Mouse (Mus musculus): ENCODE results near the gene Xdh. TPM values are rescaled to one million over a fixed set of nuclear protein-coding genes. Genes with fewer than 3 reads are reported as not detected.

The Xdh gene
- polyA plus RNA-seq, 1 experiment = 23.4 TPM

DNA sequence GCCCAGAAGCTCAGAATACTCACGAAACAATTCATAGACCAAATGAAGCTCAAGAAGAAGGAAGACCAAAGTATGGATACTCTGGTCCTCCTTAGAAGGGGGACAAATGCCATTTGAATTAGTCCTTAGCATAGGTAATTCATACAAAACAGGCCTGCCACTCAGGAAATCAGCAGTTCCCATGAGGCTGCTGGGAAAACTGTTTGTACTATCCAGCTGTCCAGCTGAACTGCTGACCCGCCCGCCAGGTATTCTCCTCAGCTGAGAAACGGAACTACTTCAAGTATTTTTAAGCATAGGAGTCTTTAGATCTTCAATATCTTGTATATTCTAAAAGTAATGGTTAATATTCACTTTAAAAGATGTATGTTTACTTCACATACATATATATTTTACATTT lies 10.7 kb upstream of the Xdh start:
- no peaks in the 10 kb centered on the region for H3K27me3 ChIP-seq (replicated peaks; ENCODE audit: control insufficient read depth, insufficient read depth, low read length)
- H3K36me3 ChIP-seq (ENCODE audit: control insufficient read depth, insufficient read depth, low read length) = no peaks in the 10 kb centered on the region
- TF ChIP-seq CTCF (conservative IDR thresholded peaks at IDR 0.05; ENCODE audit: insufficient read depth, insufficient read length, low read depth, low read length) (no peak), POLR2A (IDR thresholded peaks at IDR 0.05; ENCODE audit: low read depth, low read length) (no peak)
- DNase-seq = no peak
- 92% methylated on average over 4 of the region's 4 CpGs for WGBS
- no peak overlapping the region for H3K27ac ChIP-seq (ENCODE audit: insufficient read depth, low read depth, low read length)
- peaks cover 6% of the 10 kb centered on the region; the same call in 1 of the 2 replicates for H3K4me1 ChIP-seq (ENCODE audit: control insufficient read depth, insufficient read depth, low read length)
- no peak overlapping the region for H3K4me3 ChIP-seq (ENCODE audit: insufficient read depth, low read depth, low read length)

DNA sequence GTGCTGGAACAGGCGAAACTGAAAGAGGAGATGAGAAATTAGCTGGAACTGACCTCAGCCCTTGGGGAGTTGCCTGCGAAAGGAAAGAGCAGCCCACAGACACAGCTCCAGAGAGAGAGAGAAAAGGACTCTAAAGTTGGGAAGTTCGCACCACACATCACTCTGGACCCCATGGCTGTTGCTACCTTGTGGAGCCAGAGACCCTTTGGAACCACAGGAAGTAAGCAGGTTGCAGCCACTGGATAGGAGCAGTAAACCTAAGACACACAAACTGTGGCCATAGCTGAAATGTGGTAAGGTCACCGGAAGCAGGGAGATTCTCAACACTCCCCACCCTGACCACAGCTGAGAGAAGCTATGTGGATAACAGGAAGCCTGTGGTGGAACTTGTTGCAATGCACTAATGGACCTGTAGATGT lies 2.1 kb upstream of the Xdh start:
- Histone ChIP-seq H3K4me1 (ENCODE audit: control insufficient read depth, insufficient read depth, low read length) (peaks cover 6% of the 10 kb centered on the region; the same call in 1 of the 2 replicates), H3K27ac (ENCODE audit: insufficient read depth, low read depth, low read length) (peak overlapping the region; percentile 43; the same call in 1 of the 2 replicates), H3K4me3 (ENCODE audit: insufficient read depth, low read depth, low read length) (no peak overlapping the region), H3K36me3 (ENCODE audit: control insufficient read depth, insufficient read depth, low read length) (no peaks in the 10 kb centered on the region), H3K27me3 (replicated peaks; ENCODE audit: control insufficient read depth, insufficient read depth, low read length) (no peaks in the 10 kb centered on the region)
- 61% methylated on average over 4 of the region's 4 CpGs for WGBS
- TF ChIP-seq POLR2A (IDR thresholded peaks at IDR 0.05; ENCODE audit: low read depth, low read length) (no peak), CTCF (conservative IDR thresholded peaks at IDR 0.05; ENCODE audit: insufficient read depth, insufficient read length, low read depth, low read length) (no peak)
- peak; percentile 25 for DNase-seq

DNA sequence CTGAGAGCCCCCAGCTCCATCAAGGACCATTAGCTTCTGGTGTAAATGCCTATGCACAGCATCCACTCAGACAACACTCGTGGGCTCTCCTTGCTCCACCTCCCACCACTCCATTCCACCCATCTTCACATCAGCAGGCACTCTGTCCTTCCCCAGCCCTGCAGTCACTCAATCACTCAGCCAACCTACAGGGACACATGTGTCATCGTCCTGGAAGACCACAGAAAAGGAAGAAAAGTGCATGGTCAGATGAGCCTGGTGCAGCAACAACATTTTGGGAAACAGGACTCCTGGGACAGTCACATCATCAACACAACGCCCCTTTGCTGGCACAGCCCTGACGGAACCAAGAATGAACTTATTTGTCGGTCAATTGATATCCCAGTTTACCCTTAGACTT lies 974 bp upstream of the Xdh start:
- no peaks in the 10 kb centered on the region for H3K27me3 ChIP-seq (replicated peaks; ENCODE audit: control insufficient read depth, insufficient read depth, low read length)
- DNase-seq = no peak
- H3K4me1 ChIP-seq (ENCODE audit: control insufficient read depth, insufficient read depth, low read length) = peaks cover 6% of the 10 kb centered on the region; the same call in 1 of the 2 replicates
- no peak overlapping the region for H3K4me3 ChIP-seq (ENCODE audit: insufficient read depth, low read depth, low read length)
- TF ChIP-seq CTCF (conservative IDR thresholded peaks at IDR 0.05; ENCODE audit: insufficient read depth, insufficient read length, low read depth, low read length) = no peak
- TF ChIP-seq POLR2A (IDR thresholded peaks at IDR 0.05; ENCODE audit: low read depth, low read length) = no peak
- no peaks in the 10 kb centered on the region for H3K36me3 ChIP-seq (ENCODE audit: control insufficient read depth, insufficient read depth, low read length)
- no peak overlapping the region; the same call in 1 of the 2 replicates for H3K27ac ChIP-seq (ENCODE audit: insufficient read depth, low read depth, low read length)
- 85% methylated on average over 5 of the region's 5 CpGs for WGBS

DNA sequence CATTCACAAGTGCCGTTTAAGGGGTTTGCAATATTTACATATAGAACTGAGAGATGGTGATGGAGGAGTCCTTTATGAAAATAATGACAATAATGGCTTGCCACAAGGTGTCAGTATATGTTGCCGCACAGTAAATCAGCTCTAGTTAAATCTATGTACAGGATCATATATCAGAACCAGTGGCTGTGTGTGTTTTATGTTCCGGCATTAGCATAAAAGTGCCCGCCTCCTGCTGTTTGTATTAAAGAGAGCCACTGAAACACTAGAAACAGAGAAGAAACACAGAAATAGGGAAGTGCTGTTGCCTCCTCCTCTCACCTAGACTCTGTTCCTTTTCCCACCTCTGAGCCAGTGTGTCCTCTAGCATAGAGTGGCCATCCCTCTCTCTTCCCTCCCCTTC lies 498 bp downstream of the Xdh start:
- TF ChIP-seq POLR2A (IDR thresholded peaks at IDR 0.05; ENCODE audit: low read depth, low read length) = no peak
- no peak for TF ChIP-seq CTCF (conservative IDR thresholded peaks at IDR 0.05; ENCODE audit: insufficient read depth, insufficient read length, low read depth, low read length)
- H3K4me1 ChIP-seq (ENCODE audit: control insufficient read depth, insufficient read depth, low read length) = peaks cover 6% of the 10 kb centered on the region; the same call in 1 of the 2 replicates
- H3K27me3 ChIP-seq (replicated peaks; ENCODE audit: control insufficient read depth, insufficient read depth, low read length) = no peaks in the 10 kb centered on the region
- WGBS = 36% methylated on average over 4 of the region's 4 CpGs
- peak; percentile 37 for DNase-seq
- peak overlapping the region; percentile 64 for H3K4me3 ChIP-seq (ENCODE audit: insufficient read depth, low read depth, low read length)
- H3K36me3 ChIP-seq (ENCODE audit: control insufficient read depth, insufficient read depth, low read length) = no peaks in the 10 kb centered on the region
- H3K27ac ChIP-seq (ENCODE audit: insufficient read depth, low read depth, low read length) = peak overlapping the region; percentile 47

DNA sequence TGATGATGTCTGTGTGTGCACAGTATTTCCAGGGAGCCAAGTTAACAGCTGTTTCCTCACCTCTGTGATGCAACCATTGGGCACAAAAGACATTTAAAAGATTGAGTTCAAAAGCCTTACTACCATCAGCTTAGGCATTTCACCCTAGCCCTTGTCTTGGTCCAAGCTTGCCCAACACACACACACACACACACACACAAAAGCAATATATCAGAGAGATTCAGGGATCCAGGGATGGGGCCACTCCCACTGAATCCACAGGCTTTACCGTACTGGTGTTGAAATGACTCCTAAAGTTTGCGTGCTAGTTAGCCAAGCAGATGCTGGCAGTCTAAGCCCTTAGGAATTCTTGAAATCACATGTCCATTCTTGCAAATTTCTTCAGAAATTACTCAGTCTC lies 1.2 kb downstream of the Xdh start:
- no peaks in the 10 kb centered on the region for H3K36me3 ChIP-seq (ENCODE audit: control insufficient read depth, insufficient read depth, low read length)
- WGBS = 60% methylated on average over 2 of the region's 2 CpGs
- peak overlapping the region; percentile 54 for H3K27ac ChIP-seq (ENCODE audit: insufficient read depth, low read depth, low read length)
- H3K4me3 ChIP-seq (ENCODE audit: insufficient read depth, low read depth, low read length) = peak overlapping the region; percentile 14; the same call in 1 of the 2 replicates
- no peak for TF ChIP-seq POLR2A (IDR thresholded peaks at IDR 0.05; ENCODE audit: low read depth, low read length)
- H3K27me3 ChIP-seq (replicated peaks; ENCODE audit: control insufficient read depth, insufficient read depth, low read length) = no peaks in the 10 kb centered on the region
- H3K4me1 ChIP-seq (ENCODE audit: control insufficient read depth, insufficient read depth, low read length) = peaks cover 6% of the 10 kb centered on the region; the same call in 1 of the 2 replicates
- no peak for DNase-seq

DNA sequence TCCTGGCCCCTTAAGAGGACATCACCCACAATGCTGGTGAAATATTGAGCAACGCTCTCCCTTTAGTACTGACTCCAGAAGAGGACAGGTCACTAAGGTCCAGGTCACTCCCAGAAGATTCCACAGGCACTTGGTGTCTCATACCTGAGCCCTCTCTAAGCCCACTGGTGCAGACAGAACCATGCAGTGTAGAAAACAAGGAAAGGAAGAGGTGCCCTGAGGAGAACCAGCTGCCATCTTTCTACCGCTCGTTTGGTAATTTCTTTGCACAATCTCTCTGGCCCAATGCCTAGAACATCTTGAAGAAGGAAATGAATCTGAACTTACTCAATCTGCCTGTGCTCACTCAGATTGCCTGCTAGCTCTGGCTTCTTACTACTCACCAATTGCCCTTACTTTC lies 2.0 kb downstream of the Xdh start:
- no peaks in the 10 kb centered on the region for H3K36me3 ChIP-seq (ENCODE audit: control insufficient read depth, insufficient read depth, low read length)
- no peaks in the 10 kb centered on the region for H3K27me3 ChIP-seq (replicated peaks; ENCODE audit: control insufficient read depth, insufficient read depth, low read length)
- WGBS = 52% methylated on average over 3 of the region's 3 CpGs
- peak overlapping the region; percentile 54; the same call in 1 of the 2 replicates for H3K27ac ChIP-seq (ENCODE audit: insufficient read depth, low read depth, low read length)
- H3K4me3 ChIP-seq (ENCODE audit: insufficient read depth, low read depth, low read length) = peak overlapping the region; percentile 38; the same call in 1 of the 2 replicates
- DNase-seq = peak; percentile 71
- peaks cover 6% of the 10 kb centered on the region; the same call in 1 of the 2 replicates for H3K4me1 ChIP-seq (ENCODE audit: control insufficient read depth, insufficient read depth, low read length)
- no peak for TF ChIP-seq POLR2A (IDR thresholded peaks at IDR 0.05; ENCODE audit: low read depth, low read length)
- TF ChIP-seq CTCF (conservative IDR thresholded peaks at IDR 0.05; ENCODE audit: insufficient read depth, insufficient read length, low read depth, low read length) = no peak

DNA sequence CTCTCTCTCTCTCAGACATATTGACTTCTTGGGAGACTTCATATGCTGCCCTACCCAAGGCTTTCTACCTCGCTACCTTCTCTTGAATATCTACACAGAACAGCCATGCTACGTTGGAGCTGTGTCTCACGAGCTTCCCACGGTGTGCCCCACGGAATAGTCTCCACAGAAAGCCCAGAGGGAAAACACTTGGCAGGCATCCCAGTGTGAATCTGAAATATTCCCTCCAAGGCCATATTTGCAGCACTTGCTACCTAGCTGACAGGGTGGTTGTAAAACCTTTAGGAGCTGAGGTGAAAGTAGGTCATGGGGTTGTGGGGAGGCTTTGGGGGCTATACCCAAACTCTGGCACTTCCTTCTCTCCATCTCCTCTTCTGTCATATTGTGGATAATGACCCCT lies 3.1 kb downstream of the Xdh start:
- no peaks in the 10 kb centered on the region for H3K27me3 ChIP-seq (replicated peaks; ENCODE audit: control insufficient read depth, insufficient read depth, low read length)
- DNase-seq = peak; percentile 32
- H3K4me1 ChIP-seq (ENCODE audit: control insufficient read depth, insufficient read depth, low read length) = peaks cover 10% of the 10 kb centered on the region; the same call in 1 of the 2 replicates
- no peak overlapping the region for H3K4me3 ChIP-seq (ENCODE audit: insufficient read depth, low read depth, low read length)
- 59% methylated on average over 5 of the region's 5 CpGs for WGBS
- H3K27ac ChIP-seq (ENCODE audit: insufficient read depth, low read depth, low read length) = no peak overlapping the region
- no peaks in the 10 kb centered on the region for H3K36me3 ChIP-seq (ENCODE audit: control insufficient read depth, insufficient read depth, low read length)
- TF ChIP-seq POLR2A (IDR thresholded peaks at IDR 0.05; ENCODE audit: low read depth, low read length) (no peak), CTCF (conservative IDR thresholded peaks at IDR 0.05; ENCODE audit: insufficient read depth, insufficient read length, low read depth, low read length) (no peak)

Measured in kidney, adult 2 months (tissue).